Mouse (Mus musculus) stomach, embryonic 14.5 days (tissue): ENCODE data around the gene Gm9958. TPM values are rescaled to one million over a fixed set of nuclear protein-coding genes. Genes with fewer than 3 reads are reported as not detected.

Source experiments
- ATAC-seq: fragments of 200-750 bp; cut with Nextera tagmentation; 2 replicates; pipeline ENCODE4 v1.8.0; 2017; ENCODE audit warnings: low read depth, moderate TSS enrichment; ENCODE audit not compliant: insufficient number of reproducible peaks, insufficient read depth, low FRiP score
- H3K27ac ChIP-seq: fragments of 300-500 bp; sonication (generic); 2 replicates; pipeline ENCODE4 v1.5.1; 2014; ENCODE audit warnings: mild to moderate bottlenecking, low read length, moderate library complexity, mixed read lengths
- H3K27me3 ChIP-seq: fragments of 300-500 bp; sonication (generic); 2 replicates; pipeline ENCODE4 v1.6.1; 2014; ENCODE audit warnings: low read length, control low read depth, mixed read lengths; ENCODE audit not compliant: control insufficient read depth, insufficient read depth
- H3K36me3 ChIP-seq: fragments of 300-500 bp; sonication (generic); 2 replicates; pipeline ENCODE4 v1.6.1; 2014; ENCODE audit warnings: mild to moderate bottlenecking, control low read depth, low read length, moderate library complexity, mixed read lengths; ENCODE audit not compliant: control insufficient read depth, insufficient read depth
- H3K4me1 ChIP-seq: fragments of 300-500 bp; sonication (generic); 2 replicates; pipeline ENCODE4 v1.6.1; 2014; ENCODE audit warnings: low read length, control low read depth, mixed read lengths; ENCODE audit not compliant: control insufficient read depth, insufficient read depth
- H3K4me2 ChIP-seq: fragments of 300-500 bp; sonication (generic); replicated peaks from 2 replicates; pipeline ENCODE4 v1.6.1; 2014; ENCODE audit warnings: low read depth, low read length, control low read depth
- H3K4me3 ChIP-seq: fragments of 300-500 bp; sonication (generic); 2 replicates; pipeline ENCODE4 v1.5.1; 2014; ENCODE audit warnings: low read depth, low read length, control low read depth
- H3K9ac ChIP-seq: fragments of 300-500 bp; sonication (generic); replicated peaks from 2 replicates; pipeline ENCODE4 v1.6.1; 2014; ENCODE audit warnings: low read depth, mild to moderate bottlenecking, control low read depth, low read length, moderate library complexity, mixed read lengths
- H3K9me3 ChIP-seq: fragments of 300-500 bp; sonication (generic); 2 replicates; pipeline ENCODE4 v1.6.1; 2016; ENCODE audit warnings: low read depth, low read length, control low read depth; ENCODE audit not compliant: control insufficient read depth
- WGBS: fragments of 180-500 bp; shearing (Covaris S2); extraction: QIAGEN DNeasy Blood & Tissue Kit; methylation state at CpG from one replicate; pipeline ENCODE4 v1.1.7; 2014; 5-methylcytosine and 5-hydroxymethylcytosine counted together
- polyA plus RNA-seq: library from polyadenylated mRNA; unstranded; fragments of >200 nt; fragmentation: Nextera tagmentation; extraction: Ambion mirVana; gene quantifications from 2 replicates; pipeline ENCODE4 v1.2.1, GENCODE M21; 2014

The Gm9958 gene
- polyA plus RNA-seq, result 5.9 and 6.1 TPM in 2 replicates

GRCm38 (mm10) chr5:90367067-90367303 lies at the start of gene Gm9958:
Gene Gm9958 (plus strand): TSS chr5:90367204.
- Histone ChIP-seq H3K27ac (peak within 1 kb of the TSS; percentile 100), H3K36me3 (no peaks in the 10 kb centered on the region), H3K27me3 (no peaks in the 10 kb centered on the region), H3K4me2 (peak within 1 kb of the TSS; percentile 83), H3K9ac (peak within 1 kb of the TSS; percentile 87), H3K4me3 (peak within 1 kb of the TSS; percentile 96), H3K4me1 (peaks cover 19% of the 10 kb centered on the region), H3K9me3 (no peaks in the 10 kb centered on the region)
- under 1% methylated on average over 7 of the region's 7 CpGs for WGBS
- no peak for ATAC-seq

GRCm38 (mm10) chr5:90331071-90331470 lies 35.9 kb upstream of the Gm9958 start:
- Histone ChIP-seq H3K27me3 (no peaks in the 10 kb centered on the region), H3K4me1 (no peaks in the 10 kb centered on the region), H3K9ac (no peak overlapping the region), H3K4me3 (no peak overlapping the region), H3K9me3 (no peaks in the 10 kb centered on the region), H3K36me3 (no peaks in the 10 kb centered on the region), H3K27ac (no peak overlapping the region), H3K4me2 (no peak overlapping the region)
- 78% methylated on average over 1 of the region's 1 CpGs for WGBS
- no peak for ATAC-seq

- no peak overlapping the region for H3K27ac ChIP-seq
- ATAC-seq, result no peak
- 90% methylated on average over 2 of the region's 2 CpGs for WGBS
- no peaks in the 10 kb centered on the region for H3K36me3 ChIP-seq
- no peak overlapping the region for H3K4me2 ChIP-seq
- H3K9ac ChIP-seq, result no peak overlapping the region
- no peak overlapping the region for H3K4me3 ChIP-seq
- H3K4me1 ChIP-seq, result no peaks in the 10 kb centered on the region
- no peaks in the 10 kb centered on the region for H3K9me3 ChIP-seq
- H3K27me3 ChIP-seq, result no peaks in the 10 kb centered on the region
These were observed 34.5 kb upstream of the Gm9958 start for GRCm38 (mm10) chr5:90332478-90332877.

- 68% methylated on average over 7 of the region's 7 CpGs for WGBS
- Histone ChIP-seq H3K9ac (no peak overlapping the region), H3K4me2 (no peak overlapping the region), H3K4me1 (peaks cover 5% of the 10 kb centered on the region; the same call in 1 of the 2 replicates), H3K4me3 (no peak overlapping the region), H3K27me3 (no peaks in the 10 kb centered on the region), H3K9me3 (no peaks in the 10 kb centered on the region), H3K36me3 (no peaks in the 10 kb centered on the region), H3K27ac (no peak overlapping the region)
- no peak for ATAC-seq
These were observed 28.6 kb upstream of the Gm9958 start for GRCm38 (mm10) chr5:90338177-90339091.

GRCm38 (mm10) chr5:90339129-90339952 lies 27.7 kb upstream of the Gm9958 start:
- Histone ChIP-seq H3K9ac (no peak overlapping the region), H3K36me3 (no peaks in the 10 kb centered on the region), H3K4me2 (no peak overlapping the region), H3K27me3 (no peaks in the 10 kb centered on the region), H3K9me3 (no peaks in the 10 kb centered on the region), H3K27ac (no peak overlapping the region), H3K4me1 (peaks cover 5% of the 10 kb centered on the region; the same call in 1 of the 2 replicates), H3K4me3 (no peak overlapping the region)
- 45% methylated on average over 5 of the region's 5 CpGs for WGBS
- ATAC-seq, result peak; percentile 63; the same call in 1 of the 2 replicates

GRCm38 (mm10) chr5:90339953-90340343 lies 27.1 kb upstream of the Gm9958 start:
- no peak overlapping the region for H3K4me3 ChIP-seq
- ATAC-seq, result no peak
- H3K27me3 ChIP-seq, result no peaks in the 10 kb centered on the region
- H3K9ac ChIP-seq, result no peak overlapping the region
- H3K4me2 ChIP-seq, result no peak overlapping the region
- peaks cover 5% of the 10 kb centered on the region; the same call in 1 of the 2 replicates for H3K4me1 ChIP-seq
- H3K9me3 ChIP-seq, result no peaks in the 10 kb centered on the region
- H3K27ac ChIP-seq, result no peak overlapping the region
- WGBS, result 89% methylated on average over 1 of the region's 1 CpGs
- no peaks in the 10 kb centered on the region for H3K36me3 ChIP-seq

- H3K4me2 ChIP-seq, result no peak overlapping the region
- ATAC-seq, result no peak
- peaks cover 5% of the 10 kb centered on the region; the same call in 1 of the 2 replicates for H3K4me1 ChIP-seq
- no peak overlapping the region for H3K9ac ChIP-seq
- no peaks in the 10 kb centered on the region for H3K9me3 ChIP-seq
- H3K27me3 ChIP-seq, result no peaks in the 10 kb centered on the region
- H3K27ac ChIP-seq, result no peak overlapping the region
- WGBS, result 67% methylated on average over 4 of the region's 4 CpGs
- no peaks in the 10 kb centered on the region for H3K36me3 ChIP-seq
- no peak overlapping the region for H3K4me3 ChIP-seq
These were observed 26.2 kb upstream of the Gm9958 start for GRCm38 (mm10) chr5:90340847-90341246.

GRCm38 (mm10) chr5:90346877-90347276 lies 20.1 kb upstream of the Gm9958 start:
- ATAC-seq, result no peak
- Histone ChIP-seq H3K27me3 (no peaks in the 10 kb centered on the region), H3K4me1 (no peaks in the 10 kb centered on the region), H3K4me2 (no peak overlapping the region), H3K4me3 (no peak overlapping the region), H3K36me3 (no peaks in the 10 kb centered on the region), H3K27ac (no peak overlapping the region), H3K9ac (no peak overlapping the region), H3K9me3 (no peaks in the 10 kb centered on the region)
- 91% methylated on average over 3 of the region's 3 CpGs for WGBS
